Mouse (Mus musculus): ENCODE data around the gene Lrrc55.
"Not testable (repeated sequence)": the region's sequence is repeated elsewhere in the genome, so short reads cannot be mapped to it uniquely, and the experiment has no call there.

Gene Lrrc55

DNA sequence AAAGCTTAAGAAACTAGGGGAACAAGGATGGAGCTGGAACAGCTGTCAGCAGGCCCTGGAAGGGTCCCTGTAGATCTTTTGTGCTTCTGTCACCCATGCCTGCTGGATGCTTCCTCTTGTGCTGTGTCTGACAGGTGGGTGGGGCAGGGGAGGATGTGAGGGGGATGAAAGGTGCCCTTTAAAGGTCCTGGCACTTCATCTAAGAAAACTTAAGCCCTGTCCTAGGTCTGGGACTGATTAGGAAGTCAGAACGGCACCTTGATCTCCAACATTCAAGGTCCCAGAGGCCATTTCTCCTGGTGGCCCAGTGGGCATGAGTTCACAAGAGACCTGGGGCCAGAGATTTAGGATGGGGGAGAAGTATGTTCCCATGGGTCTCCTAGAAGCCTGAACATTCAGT, at the start of gene Lrrc55:
Gene Lrrc55 (minus strand): TSS at position 297 of the 400 bp plus-strand sequence.
- DNase-seq (ENCODE audit: low spot score) = no peak

DNA sequence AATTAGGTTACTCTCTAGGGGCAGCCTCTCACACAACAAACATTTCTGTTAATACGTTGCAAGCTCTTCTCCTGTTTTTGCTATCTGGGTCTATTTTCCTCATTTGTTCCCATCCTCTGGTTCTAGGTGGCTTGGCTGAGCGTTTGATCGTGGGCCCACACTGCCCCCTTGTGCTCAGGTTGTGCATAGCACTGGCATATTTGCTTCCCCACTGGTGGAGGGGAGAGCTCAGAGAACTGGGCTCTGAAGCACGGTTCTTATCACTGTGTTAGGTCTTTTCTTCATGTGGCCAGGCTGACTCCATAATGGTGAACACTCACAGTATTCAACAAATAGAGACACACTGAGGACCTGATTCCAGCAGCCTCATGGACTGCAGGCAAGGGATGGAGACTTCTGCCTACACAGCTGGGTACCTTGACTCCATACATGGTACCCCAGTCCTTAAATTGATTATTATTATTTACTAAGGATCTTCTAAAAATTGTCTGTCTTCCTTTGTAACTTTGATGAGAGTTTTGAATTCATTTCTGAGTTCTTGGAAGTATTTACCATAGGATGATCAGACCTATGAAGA, 49.6 kb upstream of the Lrrc55 start:
- no peak for DNase-seq (ENCODE audit: low spot score)

DNA sequence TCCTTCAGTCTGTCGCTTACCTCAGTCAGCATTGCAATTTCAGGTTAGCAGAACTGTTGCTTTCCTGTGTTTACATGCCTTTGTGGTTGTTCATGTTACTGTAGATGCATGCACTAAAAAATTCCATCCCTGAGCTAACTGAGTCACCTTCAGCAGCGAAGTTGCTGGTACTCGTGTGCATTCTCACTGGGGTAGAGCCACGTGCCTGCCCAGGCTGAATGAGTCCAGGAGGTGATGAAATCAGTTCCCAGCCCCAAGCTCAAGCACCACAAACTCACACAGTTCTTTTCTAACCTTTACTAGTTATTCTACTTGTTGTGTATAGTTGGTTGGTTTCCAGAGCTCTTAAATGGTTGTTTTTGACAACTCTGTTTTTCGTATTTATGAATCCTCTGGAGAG, 48.7 kb upstream of the Lrrc55 start:
- DNase-seq (ENCODE audit: low spot score) = no peak

DNA sequence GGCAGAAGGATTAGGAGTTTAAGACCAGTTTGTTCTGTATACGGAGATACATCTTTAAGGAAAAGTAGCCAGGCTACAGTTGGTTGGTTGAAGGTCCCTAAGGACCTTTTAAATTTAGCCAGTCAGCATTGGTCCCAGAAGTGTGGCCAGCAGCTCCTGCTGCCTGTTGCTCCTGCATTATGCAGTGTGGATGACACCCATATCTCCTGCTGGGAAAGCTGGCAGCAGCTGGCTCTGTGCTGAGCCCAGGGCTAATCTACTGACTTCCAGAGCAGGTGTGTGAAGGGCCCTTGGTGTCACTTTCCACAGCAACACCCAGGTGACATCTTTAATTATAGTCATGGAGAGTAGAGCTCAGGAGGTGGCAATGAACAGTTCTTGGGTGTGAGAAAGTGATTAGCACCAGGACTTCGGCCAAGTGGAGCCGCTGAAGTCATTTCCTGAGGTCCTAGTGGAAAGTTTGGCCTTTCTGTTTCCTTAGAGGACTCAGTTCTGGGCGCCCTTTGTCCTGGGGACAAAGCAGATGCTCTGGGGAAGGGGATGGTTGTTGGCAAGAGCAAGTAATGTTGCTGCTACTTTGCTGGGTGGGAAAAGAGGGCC, 41.2 kb upstream of the Lrrc55 start:
- DNase-seq (ENCODE audit: low spot score) = no peak

DNA sequence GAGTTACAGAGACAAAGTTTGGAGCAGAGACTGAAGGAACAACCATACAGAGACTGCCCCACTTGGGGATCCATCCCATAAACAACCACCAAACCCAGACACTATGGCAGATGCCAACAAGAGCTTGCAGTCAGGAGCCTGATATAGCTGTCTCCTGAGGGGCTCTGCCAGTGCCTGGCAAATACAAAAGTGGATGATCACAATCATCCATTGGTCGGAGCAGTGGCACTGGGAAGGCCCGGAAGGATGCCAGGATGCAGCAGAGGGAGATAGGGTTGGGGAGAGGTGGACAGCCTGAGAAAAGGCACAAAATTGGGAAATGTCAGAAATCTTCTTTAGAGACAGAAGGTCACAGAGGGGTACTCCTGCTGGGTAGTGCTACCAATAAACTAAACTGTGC, 40.2 kb upstream of the Lrrc55 start:
- DNase-seq (ENCODE audit: low spot score) = not testable (repeated sequence)

DNA sequence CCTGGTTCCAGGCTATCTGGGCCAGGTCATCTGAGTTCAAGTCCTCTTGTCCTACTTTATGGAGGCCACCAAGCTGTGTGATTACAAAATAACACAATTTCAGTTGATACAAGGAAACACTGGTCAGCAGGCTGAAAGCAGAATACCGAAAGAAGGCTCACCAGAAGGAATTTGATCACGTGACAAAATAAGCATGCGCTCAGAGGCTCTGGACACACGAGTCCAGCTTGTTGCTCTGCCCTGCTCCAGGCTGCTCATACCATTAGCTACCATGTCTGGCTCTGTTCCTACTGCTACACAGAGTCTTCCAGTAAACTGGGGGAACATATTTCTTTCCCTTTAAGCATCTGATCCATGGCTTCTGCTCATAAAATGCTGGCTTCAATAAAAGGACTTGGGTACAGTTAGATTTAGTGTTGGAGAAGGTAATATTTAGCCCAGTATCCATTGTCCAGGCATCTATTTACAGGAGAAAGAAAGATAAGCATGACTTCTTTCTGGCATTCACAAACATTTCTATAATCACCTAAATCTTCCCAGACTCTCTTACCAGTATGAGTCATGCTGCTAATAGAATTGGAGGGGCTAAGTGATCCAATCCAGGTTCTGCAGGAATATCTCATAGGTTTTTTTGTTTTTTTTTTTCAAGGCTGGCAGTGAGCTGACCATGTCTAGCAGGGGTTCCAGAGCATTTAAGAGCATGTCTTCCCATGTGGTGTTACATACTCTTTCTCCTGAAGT, 33.9 kb upstream of the Lrrc55 start:
- no peak for DNase-seq (ENCODE audit: low spot score)

DNA sequence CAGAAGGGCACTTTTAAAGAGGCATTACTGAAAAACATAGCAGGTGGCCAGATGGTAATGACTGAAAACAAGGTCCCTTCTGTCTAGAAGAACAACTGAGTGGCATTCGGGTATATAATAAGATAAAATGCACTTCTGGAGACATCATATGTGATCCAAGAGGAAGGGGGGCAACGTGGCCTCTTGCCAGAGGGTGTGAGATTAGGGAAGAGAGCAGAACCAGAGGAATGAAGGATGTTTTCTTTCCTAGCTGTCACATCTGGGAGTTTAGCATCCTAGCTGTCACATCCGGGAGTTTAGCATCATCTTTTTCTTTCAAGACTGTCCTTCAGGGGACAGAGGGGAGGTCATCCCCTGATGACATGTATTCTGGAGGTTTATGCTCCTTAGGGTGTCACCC, 32.6 kb upstream of the Lrrc55 start:
- DNase-seq (ENCODE audit: low spot score) = no peak

DNA sequence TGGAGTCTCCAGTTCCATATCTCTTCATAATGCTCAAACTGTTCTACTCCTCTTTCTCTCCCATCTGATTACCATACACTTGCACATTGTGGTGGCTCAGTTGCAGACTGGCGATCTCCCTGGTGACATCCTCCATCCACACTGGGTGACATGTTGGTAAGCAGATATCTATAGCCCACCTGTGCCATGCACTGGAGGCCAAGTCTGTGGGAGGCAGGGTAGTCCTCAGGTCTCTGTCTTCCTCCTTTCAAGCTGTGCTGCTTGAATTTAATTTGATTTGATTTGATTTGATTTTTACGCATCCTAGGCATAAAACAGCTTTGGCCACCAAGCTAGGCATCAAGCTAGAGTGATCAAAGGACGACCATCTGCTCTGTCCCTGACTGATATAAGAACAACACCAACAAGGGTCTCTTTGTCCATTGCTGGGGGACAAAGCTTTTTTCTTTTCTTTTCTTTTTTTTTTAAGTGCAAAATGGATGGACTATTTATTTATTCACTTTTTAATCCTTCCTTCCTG, 30.9 kb upstream of the Lrrc55 start:
- DNase-seq (ENCODE audit: low spot score) = no peak

DNA sequence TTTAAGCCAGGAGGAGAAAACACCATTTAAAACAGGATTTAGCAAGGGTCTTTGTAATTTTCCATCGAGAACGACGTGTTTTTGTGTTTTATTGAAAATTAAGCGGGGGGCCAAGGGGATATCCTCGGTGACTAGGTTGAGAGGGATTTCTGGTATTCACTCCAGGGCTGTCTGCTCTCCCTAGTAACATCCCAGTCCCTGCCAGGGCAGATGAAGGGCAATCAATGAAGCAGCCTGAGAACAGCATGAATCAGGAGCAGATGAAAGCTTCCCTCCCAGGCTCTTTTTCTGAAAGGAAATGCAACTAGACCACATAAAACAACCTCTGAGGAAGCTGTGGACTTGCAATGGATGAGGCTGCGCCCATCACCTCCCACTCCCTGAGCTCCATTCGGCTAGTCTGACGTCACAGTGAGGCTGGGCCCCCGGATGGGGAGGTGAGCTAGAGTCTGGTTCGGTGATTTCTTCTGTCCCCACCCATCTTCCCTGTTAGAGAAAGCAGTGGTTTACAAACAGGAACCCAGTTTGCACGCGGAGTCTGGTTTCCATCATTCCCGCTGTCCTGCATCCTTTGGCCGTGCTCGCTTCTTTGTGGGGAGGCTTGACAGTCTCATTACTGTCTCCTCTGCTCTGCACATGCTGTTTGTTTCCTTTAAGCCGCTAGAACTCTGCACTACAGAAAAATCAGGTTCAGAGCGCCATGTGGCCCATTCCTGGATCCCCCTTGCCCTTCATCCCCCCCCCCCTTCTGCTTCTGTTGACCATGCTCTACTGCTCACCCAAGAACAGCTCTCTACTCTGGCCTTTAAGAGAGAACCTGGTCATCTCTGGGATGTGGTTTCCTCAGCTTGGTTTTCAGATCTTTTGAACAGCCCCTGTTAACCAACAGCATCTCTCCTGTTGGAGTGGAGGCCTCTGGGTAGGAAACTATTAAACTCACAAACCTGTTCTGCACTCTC, 27.5 kb upstream of the Lrrc55 start:
- DNase-seq (ENCODE audit: low spot score) = no peak

DNA sequence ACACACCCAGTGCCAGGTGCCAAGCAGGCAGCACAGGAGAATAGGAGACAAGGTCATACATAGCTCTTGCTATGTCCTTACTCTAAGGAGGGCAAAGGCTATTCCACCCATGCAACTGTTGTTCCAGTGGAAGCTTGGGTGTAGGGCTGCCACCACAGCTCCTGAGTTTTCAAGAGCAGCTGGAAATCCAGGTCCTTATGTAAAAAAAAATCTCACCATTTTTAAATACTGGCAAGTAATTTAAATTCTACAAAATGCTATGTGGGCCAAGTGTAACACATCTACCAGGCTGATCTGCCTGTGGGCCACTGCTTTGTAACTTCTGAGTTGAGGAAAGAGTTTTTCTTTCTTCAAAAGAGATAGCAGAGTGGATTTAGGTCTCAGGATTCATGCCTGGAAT, 19.6 kb upstream of the Lrrc55 start:
- DNase-seq (ENCODE audit: low spot score) = no peak

DNA sequence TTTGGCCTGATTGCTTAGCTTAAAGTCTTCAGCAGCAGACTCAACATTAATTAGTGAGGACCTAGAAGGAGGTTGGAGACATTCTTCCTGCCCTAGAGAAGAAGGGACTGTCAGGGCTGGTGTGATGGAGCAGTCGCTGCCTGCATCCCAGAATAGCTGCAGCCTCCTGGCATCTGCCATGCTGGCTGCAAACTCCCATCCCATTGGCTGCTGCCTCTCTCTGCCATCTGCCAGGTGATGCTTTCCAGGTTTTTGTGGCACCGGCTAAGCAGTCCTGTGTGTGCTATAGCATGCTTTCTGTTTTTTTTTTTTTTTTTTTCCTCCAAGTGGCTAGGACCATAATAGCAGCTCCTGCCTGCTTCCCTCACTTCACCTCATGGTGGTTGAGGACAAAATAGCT, 16.7 kb upstream of the Lrrc55 start:
- DNase-seq (ENCODE audit: low spot score) = no peak

DNA sequence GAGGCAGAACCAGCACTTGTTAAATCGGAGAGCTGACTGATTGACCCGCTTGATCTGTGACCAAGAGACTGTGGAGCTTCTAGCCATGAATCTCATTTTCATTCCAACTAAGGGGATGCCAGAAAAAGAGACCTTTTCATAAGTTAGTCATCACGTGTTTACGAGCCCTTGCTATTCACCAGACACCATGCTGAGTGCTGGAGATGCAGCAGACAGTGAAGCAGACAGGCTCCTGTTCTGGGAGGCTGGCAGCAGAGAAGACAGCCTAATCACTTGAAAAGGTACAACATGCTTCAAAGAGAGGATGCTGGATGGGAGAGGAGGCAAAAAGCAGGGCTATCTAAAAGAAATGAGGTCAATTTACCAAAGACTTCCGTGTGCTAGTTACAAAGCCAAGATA, 12.3 kb upstream of the Lrrc55 start:
- DNase-seq (ENCODE audit: low spot score) = no peak

DNA sequence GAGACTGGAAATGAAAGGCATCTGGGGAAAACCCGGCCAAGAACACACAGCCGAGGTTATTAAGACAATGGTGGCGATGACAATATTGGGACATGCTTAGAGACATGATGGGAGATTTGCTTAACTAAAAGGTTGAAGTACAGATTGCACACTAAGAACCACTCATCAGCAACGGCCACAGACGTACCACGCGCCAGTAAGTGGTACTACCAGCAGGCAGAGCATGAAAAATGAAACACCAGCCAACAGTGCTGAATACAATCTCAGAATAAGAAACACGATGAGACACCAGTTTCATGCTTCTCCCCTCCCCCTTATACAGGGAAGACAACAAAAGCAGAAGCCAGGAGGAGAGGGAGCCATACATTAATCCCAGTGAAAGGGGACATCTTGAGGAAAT, 8.2 kb upstream of the Lrrc55 start:
- no peak for DNase-seq (ENCODE audit: low spot score)

DNA sequence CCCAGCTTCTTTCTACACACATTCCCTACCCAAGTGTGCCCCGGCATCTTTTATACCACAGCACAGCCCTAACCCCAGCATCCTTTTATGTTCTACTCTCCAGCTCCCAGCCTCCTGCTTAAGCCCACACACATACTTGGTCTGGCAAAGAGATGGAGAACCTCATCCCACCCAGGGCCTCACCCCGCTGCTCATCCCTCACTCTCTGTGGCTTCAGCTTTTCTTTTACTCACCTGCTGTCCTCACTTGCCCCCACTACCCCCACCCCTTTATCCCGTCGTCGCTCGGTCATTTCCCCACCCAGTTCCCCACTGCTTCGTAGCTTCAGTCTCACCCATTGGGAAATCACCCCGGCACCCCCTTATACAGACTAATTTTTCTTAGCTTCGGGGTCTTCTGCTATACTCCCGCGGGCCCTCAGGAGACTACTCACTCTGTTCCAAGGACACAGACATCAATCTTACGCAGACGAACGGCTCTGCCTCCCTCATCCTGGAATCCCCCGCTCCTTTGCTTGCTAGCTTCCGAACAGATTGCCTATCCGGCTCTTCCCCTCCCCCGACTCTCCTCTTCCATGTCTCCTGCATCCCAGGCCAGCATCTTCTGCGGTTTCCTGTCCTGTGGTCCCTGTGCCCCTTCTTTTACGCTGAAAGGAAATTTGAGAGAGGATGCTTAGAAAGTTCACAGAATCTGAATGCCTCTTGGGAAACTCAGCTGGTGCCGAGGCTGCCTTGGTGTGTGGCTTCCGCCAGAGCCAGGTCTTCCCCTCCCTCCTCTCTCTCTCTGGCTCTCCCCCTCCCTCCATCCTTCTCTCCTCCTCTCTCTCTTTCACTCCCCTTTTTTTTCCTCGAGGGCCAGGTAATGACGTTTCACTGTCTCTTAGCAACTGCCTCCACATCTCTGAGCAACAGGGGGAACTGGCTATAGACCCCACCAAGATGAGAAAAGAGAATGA, 1.3 kb upstream of the Lrrc55 start:
- no peak for DNase-seq (ENCODE audit: low spot score)

DNA sequence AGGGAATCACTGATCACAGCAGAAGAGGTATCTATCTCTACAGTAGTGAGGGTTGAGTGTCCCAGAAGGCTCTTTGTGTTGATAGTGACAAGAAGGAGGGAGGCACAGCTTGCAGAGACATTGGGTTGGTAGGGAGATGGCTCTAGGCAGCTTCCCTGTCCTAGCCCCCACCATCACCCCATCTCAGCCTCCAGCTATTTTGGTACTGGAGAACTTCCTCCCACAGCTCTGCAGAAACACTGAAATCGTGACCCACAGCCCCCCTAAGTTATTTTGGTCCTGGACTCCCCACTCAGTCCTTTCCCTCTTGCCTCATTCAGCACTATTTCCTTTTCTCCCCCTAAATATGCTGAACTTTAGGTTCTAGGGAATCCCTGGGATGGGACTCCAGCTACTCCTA, 2.4 kb downstream of the Lrrc55 start:
- no peak for DNase-seq (ENCODE audit: low spot score)

DNA sequence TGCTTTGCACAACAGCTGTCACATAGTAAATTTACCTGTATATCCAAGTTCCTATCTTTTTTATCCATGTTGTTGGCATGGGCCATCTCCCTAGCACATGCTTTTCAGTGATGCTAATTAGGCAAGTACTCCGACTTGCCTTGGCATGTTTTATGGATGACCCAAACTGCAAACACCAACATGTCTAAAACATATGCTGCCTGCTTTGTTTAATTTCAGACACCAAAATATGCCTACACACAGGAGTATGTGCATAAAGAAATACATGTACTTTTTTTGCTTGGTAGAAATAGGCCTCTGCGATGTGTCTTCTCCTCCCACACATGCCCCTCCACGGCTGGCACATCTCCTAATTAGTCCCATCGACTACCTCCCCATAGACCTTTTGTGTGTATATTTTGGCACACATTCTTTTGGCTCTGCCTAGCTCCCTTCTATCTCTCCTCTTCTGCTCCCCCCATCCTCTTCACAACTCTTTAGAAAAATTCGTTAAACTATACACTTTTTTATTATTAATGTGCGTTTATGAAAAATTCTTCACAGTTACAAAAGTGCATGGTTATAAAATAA, 9.3 kb downstream of the Lrrc55 start:
- no peak for DNase-seq (ENCODE audit: low spot score)

DNA sequence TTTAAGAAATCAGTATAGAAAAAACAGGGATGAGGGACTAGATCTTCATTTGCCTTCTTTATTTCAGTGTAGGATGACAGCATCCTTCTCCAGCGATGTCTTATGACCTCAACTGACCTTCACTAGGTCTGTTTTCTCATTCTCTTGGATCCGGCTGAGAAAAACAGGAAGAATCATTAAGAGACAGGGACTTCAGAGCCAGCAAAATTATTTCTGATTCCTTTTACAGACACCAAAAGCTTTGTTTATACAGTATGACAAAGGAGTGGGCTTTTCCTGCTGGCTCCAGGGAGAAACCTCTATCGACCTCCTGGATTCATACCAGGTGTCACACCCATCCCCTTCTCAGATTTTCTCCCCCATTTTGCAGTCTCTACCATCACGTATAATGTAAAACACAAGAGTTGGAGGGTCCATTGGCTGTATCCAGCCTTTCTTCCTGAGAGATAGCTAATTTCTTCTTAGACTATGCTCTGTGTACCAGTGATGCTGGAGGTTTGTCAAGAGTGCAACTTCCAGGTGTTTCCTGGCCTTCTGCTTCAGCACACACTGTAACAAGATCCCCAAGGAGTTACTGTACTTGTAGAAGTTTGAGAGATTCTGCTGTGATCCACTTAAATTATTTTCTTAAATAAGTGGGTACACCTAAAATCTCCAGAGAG, 18.7 kb downstream of the Lrrc55 start:
- DNase-seq (ENCODE audit: low spot score) = no peak

DNA sequence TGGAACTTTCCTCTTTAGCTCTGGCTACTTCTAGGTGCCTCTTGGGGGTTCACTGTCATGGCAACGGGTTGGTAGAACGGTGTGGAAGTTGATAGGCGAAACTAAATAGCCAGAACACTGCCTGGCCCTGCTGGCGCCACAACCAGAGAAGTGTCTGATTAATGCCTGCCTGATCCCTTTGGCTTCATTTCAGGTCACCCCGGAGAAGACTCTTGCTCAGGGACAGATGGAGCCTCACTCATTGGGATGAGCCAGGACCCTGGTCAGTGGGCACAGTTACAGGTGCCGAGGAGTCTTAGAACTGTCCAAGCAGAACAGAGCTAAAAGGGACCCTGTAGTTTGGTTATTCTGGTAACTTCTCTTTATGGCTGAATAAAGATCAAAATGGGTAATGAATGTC, 23.5 kb downstream of the Lrrc55 start:
- no peak for DNase-seq (ENCODE audit: low spot score)

DNA sequence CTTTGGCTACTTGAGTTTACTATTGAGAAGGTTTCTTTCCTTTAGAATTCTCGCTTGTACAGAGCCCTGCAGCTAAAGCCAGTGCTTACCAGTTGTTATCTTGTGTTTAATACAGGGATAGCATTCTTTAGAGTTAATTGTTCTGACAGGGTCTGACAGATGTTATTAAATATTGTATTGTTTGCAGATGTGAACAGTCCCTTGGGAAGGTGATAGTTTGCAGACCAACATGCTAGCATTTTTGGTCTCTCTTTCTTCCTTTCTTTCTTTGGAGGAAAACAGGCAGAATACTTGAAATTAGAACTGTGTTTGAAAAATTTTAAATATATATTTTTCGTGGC, 24.3 kb downstream of the Lrrc55 start:
- DNase-seq (ENCODE audit: low spot score) = no peak

DNA sequence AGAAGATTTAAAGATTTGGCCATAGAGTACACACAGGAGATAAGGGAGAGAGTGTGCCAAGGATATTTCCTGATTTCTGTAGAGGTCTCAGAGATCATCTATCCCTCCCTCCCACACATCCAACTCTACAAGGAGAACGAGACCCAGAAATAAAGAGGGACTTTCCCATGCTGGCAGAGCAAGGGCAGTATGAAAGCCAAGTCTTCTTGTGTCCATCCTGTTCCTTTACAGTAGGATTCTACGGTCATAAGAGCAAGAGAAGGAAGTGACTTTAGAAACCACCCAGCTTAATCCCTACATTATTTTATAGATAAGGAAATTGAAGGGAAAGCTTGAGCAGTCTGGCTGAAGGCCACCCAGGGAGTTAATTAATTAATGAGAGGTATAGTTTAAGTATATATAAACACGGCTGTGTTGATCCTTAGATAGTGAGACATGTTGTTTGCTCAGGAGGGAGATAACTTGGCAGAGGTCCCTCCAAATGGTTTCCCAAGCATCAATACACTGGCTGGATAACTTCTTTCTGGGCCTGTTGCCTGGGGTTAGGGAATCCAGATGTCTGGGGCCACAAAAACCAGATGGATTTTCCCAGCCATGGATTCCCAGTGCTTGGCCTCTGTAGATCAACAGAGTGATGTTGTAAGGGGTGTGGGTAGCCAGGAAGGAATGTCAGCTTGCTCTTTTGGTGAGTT, 24.8 kb downstream of the Lrrc55 start:
- DNase-seq (ENCODE audit: low spot score) = no peak
